Mouse (Mus musculus): ENCODE measurements at regions not wholly inside any gene's neighbourhood (a gene's known extent, or its start where the extent isn't known, plus 50 kb on each side); places are given as distances from the start of the nearest gene placed in this dataset.
A peak's percentile ranks its signal among the peaks of the same experiment; 100 is the strongest.

DNA sequence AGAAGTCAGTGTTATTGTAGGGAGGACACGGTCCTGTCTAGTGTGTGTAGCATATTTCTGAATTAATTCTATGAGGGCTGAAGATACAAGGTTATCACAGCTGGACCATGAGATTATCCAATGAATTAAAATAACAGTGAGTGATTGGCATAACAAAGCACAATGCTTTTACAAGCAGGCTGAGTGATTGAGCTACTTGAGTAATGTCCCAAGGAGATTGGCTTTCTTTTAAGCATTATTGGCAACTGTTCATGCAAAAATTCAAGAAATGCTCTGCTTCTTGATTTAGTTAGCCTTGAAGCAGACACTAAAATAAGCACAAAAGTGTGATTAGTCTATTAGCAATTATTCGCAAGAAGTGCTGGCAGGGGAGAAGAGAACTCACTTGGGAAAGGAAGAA, 219.4 kb upstream of the Etaa1 start:
- DNase-seq (ENCODE audit: low spot score) = no peak

DNA sequence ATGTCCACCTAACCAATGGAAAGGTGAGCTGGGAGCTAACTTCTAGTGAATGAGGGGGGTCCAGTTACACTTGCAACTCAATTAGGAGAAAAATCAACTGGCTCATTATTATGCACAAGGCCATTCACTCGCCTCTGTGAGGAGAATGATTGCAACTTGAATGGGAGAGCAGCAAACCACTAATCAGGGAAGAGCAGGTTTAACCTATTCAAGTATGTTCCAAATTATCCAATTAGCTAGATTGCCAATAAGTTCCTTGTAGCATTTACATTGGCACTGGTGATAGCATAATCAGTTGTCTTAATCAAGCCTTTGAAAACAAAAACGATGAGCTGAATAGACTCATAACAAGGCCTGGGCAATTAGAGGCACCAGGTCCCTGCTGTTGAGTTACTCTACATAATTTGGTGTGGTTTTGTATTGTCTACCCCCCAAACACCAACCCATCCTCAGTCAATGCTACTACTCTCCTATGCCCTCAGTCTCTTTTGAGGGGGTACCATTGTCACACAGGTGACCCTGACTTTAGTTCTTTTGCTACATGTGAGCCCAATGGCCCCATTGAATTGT, 217.6 kb upstream of the Etaa1 start:
- DNase-seq (ENCODE audit: low spot score) = no peak

DNA sequence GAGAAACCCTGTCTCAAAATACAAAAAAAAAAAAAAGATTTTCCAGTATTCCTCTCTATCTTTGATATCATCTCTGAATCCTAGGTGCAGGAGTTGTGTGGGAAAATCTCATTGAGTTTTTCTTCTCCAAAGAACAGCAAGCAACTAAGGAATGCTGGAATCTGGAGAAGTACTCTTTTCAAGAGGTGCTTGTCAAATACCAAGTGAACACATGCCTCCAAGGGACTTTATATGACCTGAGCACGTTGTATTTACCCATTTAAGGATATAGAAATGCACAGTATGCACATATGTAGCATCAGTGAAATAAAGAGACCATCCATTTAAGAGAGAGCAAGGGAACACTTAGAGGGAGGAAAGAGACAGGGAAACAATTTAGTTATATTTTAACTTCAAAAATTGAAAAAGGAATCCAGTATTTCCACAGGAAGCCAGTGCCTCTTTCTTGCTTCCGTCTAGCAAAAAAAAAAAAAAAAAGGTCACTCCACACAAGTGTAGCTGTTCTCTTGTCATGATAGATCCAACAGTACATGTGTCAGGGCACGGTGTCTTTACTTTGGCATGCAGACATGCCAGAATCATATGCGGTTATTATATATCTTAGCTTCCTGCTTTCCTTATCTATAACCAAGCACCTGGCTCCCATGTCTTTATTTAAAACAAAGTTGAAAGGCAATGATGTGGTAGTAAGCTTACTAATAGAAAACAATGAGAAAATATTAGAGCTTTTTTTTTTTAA, 212.1 kb upstream of the Etaa1 start:
- no peak for DNase-seq (ENCODE audit: low spot score)

DNA sequence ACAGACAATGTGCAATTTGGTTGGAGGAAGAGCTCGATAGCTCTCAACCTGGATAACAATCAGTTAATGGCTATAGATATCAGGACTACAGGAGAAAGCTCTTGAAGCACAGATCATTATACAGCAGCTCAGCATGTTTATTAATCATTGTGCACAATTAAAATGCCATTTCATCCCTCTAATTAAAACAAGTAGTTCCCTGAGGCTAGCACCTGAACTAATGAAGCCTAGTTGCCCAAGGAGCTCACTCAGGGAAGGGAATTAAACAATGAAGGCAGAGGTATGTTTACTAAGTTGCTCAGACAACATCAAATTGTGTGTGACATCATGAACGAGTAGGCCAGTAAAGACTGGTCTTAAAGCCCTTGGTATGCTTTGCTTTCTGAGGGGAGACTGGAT, 210.3 kb upstream of the Etaa1 start:
- DNase-seq (ENCODE audit: low spot score) = no peak

GRCm38 (mm10) chr11:18163156-18164024, 209.7 kb upstream of the Etaa1 start:
- DNase-seq (ENCODE audit: low spot score) = no peak

DNA sequence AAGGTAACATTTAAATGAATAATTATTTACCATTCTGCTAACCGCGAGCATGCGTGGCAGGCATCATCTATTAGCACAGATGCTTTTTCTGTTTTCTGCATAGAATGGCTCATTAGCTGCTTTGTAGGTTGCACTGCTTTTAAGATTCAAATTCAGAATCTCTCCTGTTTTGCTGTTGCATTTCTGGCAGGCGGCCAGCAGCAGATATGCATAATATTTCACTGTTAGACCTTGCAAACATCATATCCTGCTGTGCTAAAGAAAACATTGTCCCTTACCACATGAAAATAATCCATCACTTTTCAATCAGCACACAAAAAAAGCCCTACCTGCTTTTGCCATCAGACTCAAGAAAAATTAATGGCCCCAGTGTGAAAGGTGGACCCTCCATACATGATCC, 202.8 kb upstream of the Etaa1 start:
- peak; percentile 17 for DNase-seq (ENCODE audit: low spot score)

DNA sequence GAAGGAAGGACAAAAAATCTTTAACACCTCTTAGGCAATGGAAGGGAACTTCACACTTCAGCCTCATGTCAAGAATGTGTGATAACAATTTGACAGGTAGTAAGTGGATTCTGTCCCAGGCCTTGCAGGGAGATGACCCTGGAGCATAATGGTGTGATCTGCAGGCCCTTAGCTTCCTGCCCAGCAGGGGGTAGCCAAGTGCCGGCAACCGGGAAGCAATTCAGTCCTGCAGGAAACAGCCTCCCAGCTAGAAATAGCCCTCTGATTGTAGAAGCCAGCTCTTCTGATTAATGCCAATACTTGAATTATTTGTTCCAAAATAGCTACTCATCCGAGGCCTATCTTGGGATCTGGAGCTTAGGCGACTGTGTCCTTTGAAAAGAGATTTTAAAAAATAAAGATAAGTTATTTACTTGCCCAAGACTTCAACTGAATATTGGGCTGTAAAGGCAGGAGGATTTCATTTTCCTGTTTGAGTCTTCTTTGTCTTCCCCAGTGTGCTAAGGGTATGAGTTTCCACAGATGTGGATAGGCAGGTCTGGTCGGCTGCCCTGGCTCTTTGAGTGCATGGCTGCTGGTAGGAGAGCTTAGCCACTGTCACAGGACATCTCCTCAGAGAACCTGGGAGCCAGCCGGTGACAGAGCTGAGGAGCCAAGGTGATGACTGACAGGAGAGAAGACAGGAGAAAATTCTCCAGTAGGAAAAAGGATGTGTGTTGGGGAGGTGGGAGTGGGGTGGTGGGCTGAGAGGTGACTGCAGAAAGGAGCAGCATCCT, 198.3 kb upstream of the Etaa1 start:
- DNase-seq (ENCODE audit: low spot score) = peak; percentile 84

DNA sequence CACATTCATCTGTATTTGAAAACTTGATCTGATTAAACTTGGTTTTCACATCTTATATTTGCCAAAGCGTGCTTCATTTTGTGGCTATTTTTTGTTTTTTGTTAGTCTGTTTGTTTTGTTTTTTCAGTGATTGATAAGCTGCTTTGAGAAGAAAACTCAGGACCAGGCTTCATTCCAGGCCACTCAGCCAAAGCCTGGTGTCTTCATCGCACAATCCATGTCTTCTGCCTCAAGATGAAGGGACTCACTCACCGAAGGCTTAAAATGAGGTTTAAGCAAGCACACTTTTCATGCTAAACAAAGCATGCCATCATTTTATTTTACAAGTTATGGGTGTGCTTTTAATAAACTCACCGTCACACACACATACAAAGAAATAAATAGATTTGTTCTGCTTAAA, 197.7 kb upstream of the Etaa1 start:
- DNase-seq (ENCODE audit: low spot score) = no peak

DNA sequence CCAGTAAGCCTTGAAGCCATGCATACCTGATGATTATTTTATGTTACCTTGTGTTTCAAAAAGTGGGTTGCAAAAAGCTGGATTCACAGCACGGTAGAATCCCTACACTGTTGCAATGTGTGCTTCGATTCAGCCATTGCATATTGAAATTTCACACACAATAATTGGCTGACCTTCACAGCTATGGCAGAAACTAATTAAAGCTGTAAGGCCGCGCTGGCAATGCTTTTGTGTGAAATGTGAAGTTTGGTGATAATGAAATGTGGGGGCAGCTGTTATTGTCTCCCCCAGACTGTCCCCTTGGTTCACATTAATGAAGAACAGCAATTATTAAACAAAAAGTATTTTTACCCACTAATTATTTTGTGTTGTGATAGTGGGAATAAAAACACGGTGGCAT, 173.8 kb upstream of the Etaa1 start:
- DNase-seq (ENCODE audit: low spot score) = no peak

- no peak for DNase-seq (ENCODE audit: low spot score)
Observed at GRCm38 (mm10) chr11:18123031-18123430, 169.4 kb upstream of the Etaa1 start.

DNA sequence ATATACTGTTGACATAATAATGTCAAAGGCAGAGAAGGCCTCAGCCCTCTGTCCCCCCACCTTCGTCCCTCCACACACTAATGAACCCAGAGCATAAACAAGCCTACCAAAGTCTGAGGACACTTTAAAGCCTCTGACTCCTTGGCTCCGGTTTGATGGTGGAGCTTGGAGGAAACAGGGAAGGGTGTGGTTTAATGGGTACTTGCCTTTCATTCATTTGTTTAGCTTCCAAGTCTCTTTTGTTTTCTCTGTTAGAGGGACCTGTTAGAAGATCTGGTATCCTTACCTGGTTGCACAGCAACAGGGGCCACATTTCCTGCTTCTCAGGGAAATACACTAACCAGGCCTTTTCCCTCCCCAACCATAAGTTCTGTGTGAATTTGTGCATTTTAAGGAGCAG, 168.9 kb upstream of the Etaa1 start:
- no peak for DNase-seq (ENCODE audit: low spot score)

GRCm38 (mm10) chr11:18115693-18116450, 162.2 kb upstream of the Etaa1 start:
- DNase-seq (ENCODE audit: low spot score) = no peak

DNA sequence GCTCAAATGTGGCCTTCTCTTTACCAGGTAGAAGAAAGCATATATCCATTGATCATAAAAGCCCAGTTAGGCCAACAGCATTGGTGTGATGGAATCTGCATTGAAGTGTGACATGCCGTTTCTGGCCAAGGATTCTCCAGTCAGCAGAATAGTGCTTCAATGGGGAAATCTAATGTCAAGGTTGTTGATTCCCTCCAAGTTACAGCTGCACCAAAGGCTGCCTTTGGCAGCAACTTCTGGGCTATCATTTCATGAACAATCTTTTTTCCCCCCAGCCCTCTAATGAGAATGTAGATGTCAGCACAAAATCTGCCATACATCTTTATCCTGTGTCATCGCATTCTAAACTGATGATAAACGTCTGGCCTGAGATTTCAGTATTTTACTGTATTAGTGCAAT, 149.2 kb upstream of the Etaa1 start:
- DNase-seq (ENCODE audit: low spot score) = no peak

GRCm38 (mm10) chr11:18075840-18076435, 122.3 kb upstream of the Etaa1 start:
- no peak for DNase-seq (ENCODE audit: low spot score)

GRCm38 (mm10) chr11:18070586-18071306, 117.1 kb upstream of the Etaa1 start:
- DNase-seq (ENCODE audit: low spot score) = no peak

GRCm38 (mm10) chr11:18070032-18070374, 116.3 kb upstream of the Etaa1 start:
- DNase-seq (ENCODE audit: low spot score) = no peak

GRCm38 (mm10) chr11:18069348-18070031, 115.8 kb upstream of the Etaa1 start:
- no peak for DNase-seq (ENCODE audit: low spot score)

DNA sequence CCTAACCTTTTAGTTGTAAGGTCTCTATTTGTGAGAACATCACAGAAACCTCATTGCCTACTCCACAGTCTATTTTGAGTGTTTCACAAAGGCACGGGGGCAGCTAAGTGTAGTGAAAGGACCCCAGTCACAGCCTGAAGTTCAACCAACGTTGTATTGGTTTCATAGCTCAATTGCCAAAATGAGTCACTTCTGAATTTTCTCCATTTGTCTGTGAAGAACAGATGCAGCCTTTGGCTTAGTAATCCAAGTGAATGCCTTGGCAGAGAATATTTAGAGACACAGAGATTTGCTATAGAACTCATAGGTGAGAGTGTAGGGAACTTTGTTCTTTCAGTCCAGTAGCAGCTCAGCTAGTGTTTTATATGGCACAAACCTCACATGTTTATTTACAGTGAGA, 114.4 kb upstream of the Etaa1 start:
- DNase-seq (ENCODE audit: low spot score) = no peak

DNA sequence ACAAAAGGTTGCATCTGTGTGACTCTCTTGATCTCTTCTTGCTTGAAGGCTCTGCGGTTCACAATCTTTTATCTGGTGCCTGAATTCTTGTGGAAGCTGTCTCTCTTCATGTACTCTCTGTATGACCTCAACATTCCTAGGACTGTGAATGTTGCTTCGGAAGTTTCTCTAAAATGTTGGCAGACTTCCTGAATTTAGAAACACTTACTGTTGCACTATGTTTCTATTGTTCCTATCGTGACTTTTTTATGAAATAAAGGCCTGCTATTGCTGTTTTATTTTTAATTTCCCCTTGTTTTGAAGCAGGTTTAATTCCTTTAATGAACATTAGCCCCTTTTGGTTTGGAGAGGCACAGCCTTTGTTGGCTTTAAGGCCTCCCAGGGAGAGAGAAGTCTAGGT, 114.0 kb upstream of the Etaa1 start:
- DNase-seq (ENCODE audit: low spot score) = no peak

- DNase-seq (ENCODE audit: low spot score) = no peak
Observed at GRCm38 (mm10) chr11:18041589-18041988, 87.9 kb upstream of the Etaa1 start.
